Mouse (Mus musculus): ENCODE results near the gene Traf3. TPM values are rescaled to one million over a fixed set of nuclear protein-coding genes. Genes with fewer than 3 reads are reported as not detected.
A peak's percentile ranks its signal among the peaks of the same experiment; 100 is the strongest.

The Traf3 gene
- total RNA-seq, 2 experiments from 2014 or later, result 31.4 to 36.9 TPM

DNA sequence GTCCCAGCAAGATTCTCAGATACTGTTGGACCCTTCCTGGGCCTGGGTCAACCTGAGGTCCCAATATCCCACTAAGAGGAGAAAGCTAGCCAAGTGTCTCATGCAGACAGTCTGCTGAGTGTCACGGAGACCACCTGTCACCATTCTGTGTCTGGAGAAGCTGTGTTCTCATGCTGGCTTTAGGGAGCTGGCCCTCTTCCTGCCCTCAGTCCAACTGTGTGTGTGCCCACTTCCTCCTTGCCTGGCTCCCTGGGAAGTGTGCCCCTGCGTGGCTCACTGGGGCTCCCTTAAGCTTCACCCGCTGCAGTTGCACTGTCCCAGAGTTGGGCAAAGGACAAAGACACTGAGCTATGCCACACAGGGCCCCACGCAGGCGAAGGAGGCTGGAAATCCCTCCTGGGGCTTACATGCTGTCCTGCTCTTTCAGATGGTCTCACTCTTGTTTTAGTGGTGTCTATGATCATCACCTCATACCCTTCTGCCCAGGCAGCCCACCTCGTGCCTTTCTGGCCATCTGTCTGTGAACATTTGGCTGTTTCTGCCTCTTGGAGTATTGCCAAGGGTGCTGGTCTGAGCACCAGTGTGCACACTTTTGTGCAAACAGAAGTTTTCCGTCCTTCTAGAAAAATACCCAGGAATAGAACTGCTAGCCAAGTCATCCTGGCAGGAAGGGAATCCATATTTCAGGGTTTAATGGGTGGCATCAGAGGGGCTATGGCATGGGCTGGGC lies 13.0 kb upstream of the Traf3 start:
- no peak for DNase-seq (ENCODE audit: low spot score in 2 of 2)

DNA sequence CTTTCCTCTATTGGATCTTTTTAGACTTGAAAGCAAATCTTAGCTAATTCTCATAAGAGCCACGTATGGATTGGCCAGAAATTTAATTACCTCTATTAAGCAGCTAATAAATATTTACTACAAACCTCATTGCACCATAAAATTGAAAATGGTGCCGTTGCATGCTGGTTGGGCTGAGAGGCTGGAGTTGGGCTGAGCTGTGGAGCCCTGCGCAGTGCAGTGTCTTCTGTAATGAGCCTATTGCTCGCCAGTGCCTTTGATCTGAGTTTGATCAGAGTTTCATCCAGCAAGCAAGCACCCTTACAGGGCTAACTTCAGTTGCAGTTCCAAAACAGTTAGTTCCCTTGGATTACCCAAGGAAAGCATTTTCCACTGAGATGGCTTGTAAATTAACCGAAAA lies 12.2 kb upstream of the Traf3 start:
- no peak for DNase-seq (ENCODE audit: low spot score in 2 of 2)

DNA sequence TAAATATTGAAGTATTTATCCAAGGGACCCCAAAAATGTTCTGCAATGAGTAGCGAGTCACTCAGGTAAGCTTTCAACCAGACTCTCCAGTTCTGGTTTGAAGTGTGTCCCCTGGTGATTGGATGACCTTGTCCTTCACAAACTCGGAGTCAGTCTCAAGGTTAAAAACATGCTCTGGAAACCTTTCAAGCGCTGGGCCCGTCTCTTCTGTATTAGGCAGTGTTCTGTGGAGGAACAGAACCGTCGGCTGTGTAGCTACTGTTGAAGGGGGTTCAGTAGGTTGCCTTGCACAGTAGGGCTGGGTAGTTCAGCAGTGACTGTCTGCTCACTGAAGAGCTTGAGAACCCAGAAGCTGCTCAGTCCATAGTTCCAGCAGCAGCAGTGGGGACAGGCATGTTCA lies 11.5 kb upstream of the Traf3 start:
- DNase-seq (ENCODE audit: low spot score in 2 of 2), result no peak

DNA sequence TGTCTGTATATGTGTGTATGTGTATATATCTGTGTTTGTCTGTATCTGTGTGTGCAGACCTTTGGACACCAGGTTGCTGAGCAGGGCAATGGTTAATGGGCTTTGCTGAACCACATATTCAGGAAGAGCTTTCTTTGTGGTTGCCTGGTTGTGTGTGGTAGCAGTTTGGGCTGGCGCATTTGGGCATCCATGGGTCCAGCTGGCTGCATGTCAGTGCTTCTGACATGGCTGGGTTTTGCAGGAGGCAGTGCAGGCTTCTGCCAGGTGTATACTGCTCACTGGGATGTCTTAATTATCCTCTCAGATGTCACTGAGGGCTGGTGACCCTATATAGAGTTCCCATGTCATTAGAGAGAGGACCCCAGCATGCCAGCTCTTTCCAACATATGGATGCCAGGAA lies 10.4 kb upstream of the Traf3 start:
- no peak for DNase-seq (ENCODE audit: low spot score in 2 of 2)

DNA sequence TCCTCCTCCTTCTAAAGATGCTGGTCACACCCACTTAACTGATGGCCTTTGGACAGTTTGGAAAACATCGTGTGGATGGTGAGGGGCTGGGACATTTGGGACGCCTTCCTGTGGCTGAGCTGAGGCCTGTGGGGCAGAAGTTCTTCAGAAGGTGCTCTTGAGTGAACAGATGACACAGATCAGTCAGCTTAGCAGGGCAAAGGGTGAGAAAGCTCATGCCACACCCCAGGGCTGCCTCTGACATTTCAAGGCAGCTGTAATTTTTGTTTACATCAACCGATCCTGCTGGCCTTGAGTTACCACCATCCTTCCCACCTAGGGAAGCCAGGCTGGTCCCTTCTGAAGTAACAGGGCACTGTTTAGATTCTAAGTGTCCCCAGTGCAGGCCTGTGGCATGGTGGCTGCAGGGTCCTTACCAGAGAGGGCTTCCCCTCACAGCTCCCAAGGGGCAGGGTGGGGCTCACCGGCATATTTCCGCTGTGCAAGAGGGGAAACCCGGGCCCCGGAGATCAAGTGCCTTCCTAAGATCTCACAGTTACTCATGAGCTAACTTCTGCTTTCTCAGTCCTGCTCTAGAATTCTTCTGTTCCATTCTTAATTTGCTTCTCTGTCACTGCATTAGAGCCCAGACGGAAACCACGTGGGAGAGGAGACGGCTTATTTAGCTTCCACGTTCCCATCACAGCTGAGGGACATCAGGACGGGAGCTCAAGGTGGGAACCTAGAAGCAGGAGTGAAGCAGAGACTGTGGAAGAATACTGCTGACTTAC lies 6.3 kb upstream of the Traf3 start:
- DNase-seq (ENCODE audit: low spot score in 2 of 2), result no peak

DNA sequence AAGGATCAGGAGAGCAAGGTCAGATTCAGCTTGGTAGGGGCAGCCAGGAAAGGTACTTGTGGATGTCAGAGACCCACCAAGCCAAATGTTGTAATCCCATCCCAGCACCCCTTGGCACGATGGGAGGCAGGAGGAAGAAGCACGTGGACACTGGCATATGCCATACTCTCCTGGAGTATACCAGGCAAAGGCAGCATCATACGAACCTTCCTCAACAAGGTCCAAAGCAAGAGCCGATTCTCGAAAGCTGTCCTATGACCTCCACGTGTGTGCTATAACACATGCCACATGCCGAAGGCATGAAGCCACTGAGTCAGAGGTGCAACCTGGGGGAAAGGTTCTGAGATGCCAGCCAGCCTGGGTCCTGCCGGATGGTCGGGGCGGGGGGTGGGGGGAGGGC lies 5.3 kb upstream of the Traf3 start:
- DNase-seq (ENCODE audit: low spot score in 2 of 2), result no peak

DNA sequence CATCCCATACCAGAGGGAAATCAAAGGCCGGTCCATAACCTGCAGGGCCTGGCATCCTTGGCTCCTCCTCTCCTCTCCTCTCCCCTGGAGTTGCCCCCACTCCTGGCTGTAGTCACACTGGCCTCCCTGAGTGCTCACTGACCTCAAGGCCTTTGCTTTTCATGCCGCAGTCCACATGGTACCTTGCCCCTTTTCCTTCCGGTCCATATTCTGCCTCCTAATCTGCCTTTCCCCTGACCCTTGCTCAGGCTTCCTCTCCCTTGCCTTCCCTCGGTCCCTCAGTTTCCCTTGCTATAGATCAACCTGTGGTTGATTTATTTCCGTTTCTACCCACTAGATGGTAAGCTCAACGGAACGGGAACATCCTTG lies 4.2 kb upstream of the Traf3 start:
- no peak for DNase-seq (ENCODE audit: low spot score in 2 of 2)

DNA sequence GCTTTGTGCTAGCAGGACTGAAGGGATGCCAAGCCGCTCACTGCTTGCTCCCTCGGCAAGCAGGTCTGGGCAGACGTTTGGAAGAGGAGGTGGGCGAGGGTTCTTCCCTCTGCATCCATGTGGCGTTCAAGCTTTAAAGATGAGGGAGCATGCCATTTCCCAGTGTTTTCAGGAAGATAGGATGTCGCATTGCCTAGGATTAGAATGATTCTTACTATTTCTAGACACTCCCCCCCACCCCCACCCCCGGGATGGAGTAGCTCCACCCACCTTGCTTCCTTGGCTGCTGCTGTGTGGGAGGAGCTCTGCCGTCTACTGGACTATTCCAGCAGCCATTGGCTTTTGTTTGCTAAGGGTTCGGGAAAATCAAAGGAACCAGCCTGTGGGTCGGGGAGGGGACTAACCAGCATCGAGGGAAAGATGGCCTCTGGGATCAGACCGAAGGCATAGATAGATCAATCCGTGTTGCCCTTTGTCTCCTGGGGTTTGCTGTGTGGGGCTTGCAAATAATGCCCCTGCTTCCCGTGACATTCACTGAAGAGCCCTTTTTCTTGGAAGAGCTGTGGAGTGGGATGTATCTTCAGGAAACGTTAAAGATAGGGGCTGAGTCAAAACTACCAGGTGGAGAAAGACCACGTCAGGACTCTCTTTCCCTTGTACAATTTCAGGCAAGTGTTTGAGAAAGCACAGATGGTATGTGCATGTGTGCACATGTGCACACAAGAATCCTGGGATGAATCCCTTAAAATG lies 3.7 kb upstream of the Traf3 start:
- DNase-seq (ENCODE audit: low spot score in 2 of 2), result no peak

DNA sequence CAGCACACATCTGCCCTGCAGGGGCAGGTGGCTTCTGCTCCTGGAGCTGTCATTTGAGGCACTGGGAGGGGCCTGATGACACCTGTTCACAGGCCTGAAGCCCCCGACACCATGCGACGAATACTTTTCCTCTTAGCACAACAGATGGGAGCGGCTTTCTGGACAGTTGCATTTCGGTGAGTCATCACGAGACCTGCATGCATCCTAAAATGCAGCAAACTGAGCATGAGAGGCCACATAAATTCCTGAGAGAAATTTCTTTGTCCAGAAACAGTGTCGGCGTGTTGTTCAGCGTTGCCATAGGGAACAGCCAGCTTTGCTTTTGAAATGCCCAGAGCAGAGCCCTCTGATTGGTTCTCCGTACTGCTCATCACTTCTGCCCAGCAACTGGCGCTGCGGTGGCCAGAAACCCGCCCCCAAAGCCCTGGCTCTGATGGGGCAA lies 1.8 kb upstream of the Traf3 start:
- DNase-seq (ENCODE audit: low spot score in 2 of 2), result peak; percentile 64 to 91

DNA sequence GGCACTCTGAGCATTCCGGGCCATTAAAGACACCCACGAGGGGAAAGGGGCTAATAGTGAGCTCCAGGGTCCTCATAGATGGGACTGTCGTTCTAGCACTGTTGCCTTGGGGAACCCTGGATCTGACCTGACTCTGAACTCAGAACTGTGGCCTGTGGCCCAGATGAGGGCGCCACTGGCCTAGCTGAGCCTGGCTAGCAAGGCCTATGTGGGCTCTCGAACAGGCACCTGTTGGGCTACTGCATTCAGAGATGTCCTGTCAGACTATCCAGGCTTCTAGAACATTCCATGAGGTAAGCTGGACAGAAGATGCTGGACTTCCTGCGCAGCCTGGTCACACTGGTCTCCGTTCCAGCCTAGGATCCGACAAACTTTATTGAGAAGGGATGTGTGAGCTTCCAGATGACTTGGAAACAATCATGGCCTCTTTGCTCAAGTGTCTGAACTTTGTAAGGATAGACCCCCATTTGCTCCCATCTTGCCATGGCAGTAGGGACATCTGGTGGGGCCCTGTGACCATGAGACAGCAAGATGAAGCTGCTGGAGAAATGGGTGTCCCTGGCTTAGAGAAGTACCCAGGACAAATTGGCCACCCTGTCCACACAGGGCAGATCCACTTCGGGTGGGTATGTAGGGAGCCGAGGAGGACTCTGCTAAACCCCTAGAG lies 891 bp upstream of the Traf3 start:
- DNase-seq (ENCODE audit: low spot score in 2 of 2), result peak in 1 of 2 experiments; percentile 46

DNA sequence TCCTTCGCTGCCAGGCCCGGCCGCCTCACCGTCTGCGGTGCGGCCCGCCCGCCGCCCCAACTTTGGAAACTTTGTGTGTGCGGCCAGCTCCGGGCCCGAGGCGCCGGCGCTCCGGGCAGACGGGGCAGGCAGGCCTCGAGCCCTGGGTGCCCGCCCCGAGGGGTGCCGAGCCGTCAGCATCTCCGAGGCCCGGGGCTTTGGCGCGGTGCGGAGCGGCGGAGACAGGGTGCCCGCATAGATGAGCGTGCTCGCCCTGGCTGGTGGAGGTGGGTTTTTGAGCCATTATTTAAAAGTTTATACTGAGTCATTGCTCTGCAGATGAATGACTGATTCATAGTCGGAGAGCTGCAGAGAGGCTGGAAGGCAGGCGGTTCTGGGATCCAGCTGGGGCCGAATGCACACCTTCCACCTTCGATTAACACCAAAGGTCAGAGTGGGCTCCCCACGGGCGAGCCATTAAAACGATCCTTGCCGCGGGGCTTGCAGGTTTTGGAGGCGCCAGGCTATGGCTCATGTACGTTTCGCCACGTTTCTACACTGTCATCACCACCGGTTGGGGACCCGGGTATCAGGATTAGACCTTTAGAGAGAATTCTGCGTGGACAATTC lies 615 bp downstream of the Traf3 start:
- peak; percentile 43 to 44 for DNase-seq (ENCODE audit: low spot score in 2 of 2)

DNA sequence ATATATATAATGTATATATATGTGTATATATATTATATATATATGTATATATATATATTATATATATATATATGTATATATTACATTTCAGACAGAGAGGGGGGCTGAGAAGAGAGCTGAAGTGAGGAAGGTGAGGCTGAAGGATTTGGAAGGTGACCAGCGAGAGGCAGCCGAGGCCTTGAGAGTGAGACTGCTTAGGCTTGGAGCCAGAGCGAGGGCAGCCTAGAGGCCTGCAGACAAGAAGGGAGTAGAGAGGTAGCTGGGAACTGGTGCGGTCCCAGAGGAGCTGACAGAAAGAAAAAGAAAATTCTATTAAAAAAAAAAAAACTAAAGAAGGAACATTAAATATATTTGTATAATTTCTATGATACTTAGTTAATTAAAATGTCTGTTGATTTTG lies 2.7 kb downstream of the Traf3 start:
- no peak for DNase-seq (ENCODE audit: low spot score in 2 of 2)

DNA sequence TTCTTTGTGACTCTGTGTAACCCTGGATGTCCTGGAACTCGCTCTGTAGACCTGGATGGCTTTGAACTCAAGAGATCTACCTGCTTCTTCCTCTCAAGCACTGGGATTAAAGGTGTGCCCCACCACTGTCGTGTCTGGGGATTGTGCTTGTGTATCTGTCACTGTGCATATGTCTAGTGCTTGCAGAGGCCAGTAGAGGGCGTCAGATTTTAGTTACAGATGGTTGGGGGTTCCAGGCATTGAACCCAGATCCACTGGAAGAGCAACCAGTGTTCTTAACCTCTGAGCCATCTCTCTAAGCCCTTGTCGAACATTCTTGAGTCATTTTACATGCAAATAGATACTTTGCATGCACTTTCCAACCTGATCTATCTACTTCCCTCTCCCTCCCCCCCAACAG lies 12.6 kb downstream of the Traf3 start:
- DNase-seq (ENCODE audit: low spot score in 2 of 2), result no peak

DNA sequence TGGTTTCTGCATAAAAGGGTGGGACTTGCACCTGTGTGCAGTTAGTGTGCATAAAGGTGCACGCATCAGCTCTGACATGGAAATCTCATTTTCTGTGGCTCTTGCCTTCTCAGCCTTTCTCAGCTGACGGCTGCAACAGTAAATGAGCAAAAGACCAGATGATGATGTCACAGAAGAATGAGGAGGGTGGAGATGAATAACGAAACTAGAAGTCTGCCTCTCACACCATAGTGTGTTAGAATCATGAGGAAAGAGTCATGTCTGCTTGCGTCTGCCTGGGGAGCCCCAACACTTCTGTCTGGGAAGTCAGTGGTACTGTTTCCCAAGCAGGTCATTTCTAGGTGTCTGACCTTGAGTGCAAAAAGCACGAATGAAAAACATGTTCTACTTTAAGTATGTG lies 15.7 kb downstream of the Traf3 start:
- no peak for DNase-seq (ENCODE audit: low spot score in 2 of 2)

DNA sequence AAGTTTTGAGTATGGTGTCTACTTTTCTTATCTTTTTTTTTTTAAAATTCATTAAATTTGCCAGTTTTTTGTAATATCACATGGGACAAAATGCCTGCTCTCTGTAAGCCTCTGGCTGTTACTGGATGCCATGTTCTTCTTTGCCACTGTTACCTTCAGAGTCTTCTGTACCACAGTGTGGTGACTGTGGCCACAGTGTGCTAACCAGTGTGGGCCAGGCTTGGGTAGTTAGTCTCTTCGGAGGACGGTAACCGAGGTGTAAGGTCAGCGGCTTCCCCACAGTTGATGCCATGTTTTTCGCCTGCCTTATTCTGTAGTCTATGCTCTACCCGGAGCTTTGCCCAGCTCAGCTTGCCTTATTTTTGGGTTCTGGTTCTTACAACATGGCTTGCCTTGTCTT lies 16.2 kb downstream of the Traf3 start:
- DNase-seq (ENCODE audit: low spot score in 2 of 2), result no peak

DNA sequence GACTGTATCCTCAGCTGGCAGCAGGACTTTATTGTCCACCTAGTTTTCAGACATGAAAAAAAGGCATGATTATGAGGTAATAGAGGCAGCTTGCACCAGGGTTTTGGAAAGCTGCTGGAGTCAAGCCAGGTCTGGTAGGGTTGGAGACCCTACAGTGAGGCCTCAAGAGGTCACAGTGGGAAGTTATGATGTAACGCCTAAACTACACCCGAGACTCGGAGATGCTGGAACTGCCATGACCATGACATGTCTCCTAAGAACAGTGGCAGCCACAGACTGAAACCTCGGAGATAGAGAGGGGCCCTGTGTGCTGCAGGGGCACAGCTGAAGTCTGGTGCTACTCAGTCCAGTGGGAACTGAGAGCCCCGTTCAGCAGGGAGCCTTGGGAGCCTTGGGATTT lies 18.3 kb downstream of the Traf3 start, which contains the start of gene 4930595D18Rik:
4930595D18Rik (minus strand) TSS at position 16 of the 400 bp plus-strand sequence.
- no peak for DNase-seq (ENCODE audit: low spot score in 2 of 2)

DNA sequence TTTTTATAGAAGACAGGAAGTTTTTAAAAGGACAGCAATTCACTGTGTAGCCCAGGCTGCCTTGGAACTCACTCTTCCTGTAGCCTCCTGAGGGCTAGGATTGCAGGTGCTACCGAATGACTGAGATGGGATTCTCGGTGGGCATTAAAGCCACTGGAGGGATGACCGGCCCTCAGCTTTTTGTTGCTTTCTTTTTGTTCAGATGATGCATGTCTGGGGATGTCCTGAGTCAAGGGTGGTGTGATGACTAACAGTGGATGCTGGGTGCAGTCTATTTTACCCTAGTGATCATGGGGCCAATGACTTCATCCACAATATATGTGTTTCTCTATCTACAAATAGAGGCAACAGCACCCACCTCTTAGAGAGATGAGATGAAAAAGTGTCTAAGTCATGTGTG lies 20.8 kb downstream of the Traf3 start:
- DNase-seq (ENCODE audit: low spot score in 2 of 2), result no peak

DNA sequence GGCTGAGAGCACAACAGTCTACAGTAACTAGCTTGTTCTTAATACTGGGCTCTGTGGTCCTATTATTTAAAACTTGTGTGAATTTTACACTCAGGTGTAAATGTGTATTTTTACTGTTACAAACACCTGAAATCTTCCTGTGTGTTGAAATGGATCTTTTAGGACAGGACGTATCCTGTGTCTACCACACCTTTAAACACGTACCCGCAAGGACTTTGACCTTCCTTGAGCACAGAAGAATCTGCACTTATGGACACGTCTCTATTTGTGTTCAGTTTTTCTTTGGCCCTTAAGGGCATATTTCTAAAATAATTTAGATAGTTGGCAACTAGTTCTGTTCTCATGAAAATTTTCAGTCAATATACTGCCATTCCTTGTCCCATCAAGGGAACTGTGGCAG lies 22.1 kb downstream of the Traf3 start:
- no peak for DNase-seq (ENCODE audit: low spot score in 2 of 2)

DNA sequence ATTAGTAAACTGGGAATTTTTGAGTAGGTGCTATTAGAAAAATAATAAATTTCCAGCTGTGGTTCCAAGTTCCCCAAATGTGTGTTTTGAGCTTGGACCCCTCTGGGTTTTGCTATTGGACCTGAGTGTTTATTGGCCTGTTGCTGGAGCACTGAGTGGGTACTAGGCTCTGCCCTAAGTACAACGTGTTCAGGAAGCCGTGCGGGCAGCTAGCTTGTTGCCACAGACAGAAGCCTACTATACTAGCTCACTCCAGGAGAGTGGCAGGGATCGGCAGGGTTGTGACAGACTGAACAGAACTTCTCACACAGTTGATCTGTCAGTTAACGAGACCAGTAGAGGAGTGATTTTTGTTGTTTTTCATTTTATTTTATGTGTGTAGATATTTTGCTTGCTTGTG lies 24.2 kb downstream of the Traf3 start:
- DNase-seq (ENCODE audit: low spot score in 2 of 2), result no peak

DNA sequence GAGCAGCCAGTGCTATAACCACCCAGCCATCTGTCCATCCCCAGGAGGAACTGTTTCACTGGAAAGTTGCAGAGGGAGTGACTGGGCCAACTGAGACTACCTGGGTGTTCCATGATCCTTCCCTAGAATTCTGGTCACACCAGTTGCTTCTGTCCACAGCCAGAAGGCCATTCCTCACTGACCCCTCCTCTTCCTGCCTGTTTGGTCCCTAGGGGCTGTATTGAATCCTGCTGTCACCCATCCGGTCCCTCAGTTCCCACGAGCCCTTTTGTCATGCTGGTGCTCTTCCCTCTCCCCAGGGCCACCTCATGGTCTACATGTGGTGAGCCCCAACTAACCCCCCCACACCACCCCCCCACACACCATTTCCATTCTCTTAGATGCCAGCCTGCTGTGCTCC lies 24.7 kb downstream of the Traf3 start:
- no peak for DNase-seq (ENCODE audit: low spot score in 2 of 2)

DNA sequence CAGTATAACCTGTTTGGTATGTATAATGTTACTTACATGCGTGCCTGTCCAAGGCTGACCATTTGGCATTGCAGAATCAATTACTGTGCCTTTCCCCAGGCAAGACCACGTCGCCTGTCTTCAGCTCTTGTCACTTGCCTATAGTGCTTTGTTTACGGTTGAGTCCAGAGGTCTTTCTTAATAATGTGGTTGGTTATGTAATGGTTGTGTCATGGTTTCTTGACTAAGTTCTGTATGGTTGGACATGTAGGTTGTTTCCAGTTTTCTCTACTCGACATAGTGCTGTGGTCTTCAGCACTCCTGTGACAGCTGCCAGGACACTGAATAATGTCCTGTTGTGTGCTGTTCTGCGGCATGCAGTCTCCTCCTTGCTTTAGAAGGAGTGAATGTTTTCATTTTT lies 26.6 kb downstream of the Traf3 start:
- no peak for DNase-seq (ENCODE audit: low spot score in 2 of 2)

All from gastrocnemius, postnatal 4 days (tissue).